In genomic region chr5:119015606-119016255, GRCm38 (mm10) we compare ENCODE assay signal across 16 mouse cellular contexts.
DNase-seq lines count a peak whose midpoint lies in the region; ATAC-seq lines count a peak whose summit lies in the region.
"Had no signal": no experiment of that assay in that cellular context is flagged by ENCODE, and none has a peak within 500 bp of the region (broad histone marks: within the 10 kb centered on the region; RNA-seq: fewer than 3 reads in every experiment).

No protein-coding gene starts in this region.

- no peak for DNase-seq in kidney, adult 11 months
- peak; percentile 97 for DNase-seq in retina, postnatal 1 day
- no peak for DNase-seq in cerebellum, adult 8-10 months
- DNase-seq in frontal cortex, postnatal 10 days (ENCODE audit: low spot score in 2 of 2) = no peak
- DNase-seq in cerebellum, adult 9-11 months = no peak
- DNase-seq: cerebellum, adult 18-20 months; gastrocnemius, postnatal 10 days; kidney, adult 2 months; layer of hippocampus, adult 9-11 months had no signal

- no peak overlapping the region for H3K9ac ChIP-seq in kidney, embryonic 14.5 days (ENCODE audit: low read depth, low read length)
- H3K9ac ChIP-seq in forebrain, embryonic 15.5 days (replicated peaks) = no peak overlapping the region
- no peak overlapping the region for H3K9ac ChIP-seq in limb, embryonic 13.5 days
- H3K9ac ChIP-seq: heart, embryonic 15.5 days; limb, embryonic 15.5 days; lung, embryonic 15.5 days had no signal

- no peaks in the 10 kb centered on the region for H3K4me1 ChIP-seq in kidney, embryonic 14.5 days (ENCODE audit: control insufficient read depth, insufficient read depth, low read length)
- H3K4me1 ChIP-seq in forebrain, embryonic 15.5 days = peaks cover 7% of the 10 kb centered on the region; the same call in 1 of the 2 replicates
- H3K4me1 ChIP-seq in limb, embryonic 13.5 days = peaks cover 11% of the 10 kb centered on the region
- H3K4me1 ChIP-seq: heart, embryonic 15.5 days; limb, embryonic 15.5 days; lung, embryonic 15.5 days had no signal

- no peaks in the 10 kb centered on the region for H3K36me3 ChIP-seq in kidney, embryonic 14.5 days (ENCODE audit: control insufficient read depth, insufficient read depth, low read length)
- H3K36me3 ChIP-seq in forebrain, embryonic 15.5 days = no peaks in the 10 kb centered on the region
- no peaks in the 10 kb centered on the region for H3K36me3 ChIP-seq in limb, embryonic 13.5 days
- H3K36me3 ChIP-seq: heart, embryonic 15.5 days; limb, embryonic 15.5 days; lung, embryonic 15.5 days had no signal

- H3K27me3 ChIP-seq in kidney, embryonic 14.5 days (ENCODE audit: control insufficient read depth, insufficient read depth, low read length) = no peaks in the 10 kb centered on the region
- H3K27me3 ChIP-seq in forebrain, embryonic 15.5 days = no peaks in the 10 kb centered on the region
- peaks cover 30% of the 10 kb centered on the region for H3K27me3 ChIP-seq in limb, embryonic 13.5 days
- H3K27me3 ChIP-seq: lung, embryonic 15.5 days had no signal

- peak; percentile 39; the same call in 1 of the 2 replicates for ATAC-seq in kidney, embryonic 14.5 days (ENCODE audit: low FRiP score, low TSS enrichment)
- ATAC-seq in forebrain, embryonic 15.5 days (replicated peaks) = peak; percentile 58; the same call in 1 of the 2 replicates
- peak; percentile 28; the same call in 1 of the 2 replicates for ATAC-seq in limb, embryonic 13.5 days (ENCODE audit: low FRiP score, low read depth)

- no peak overlapping the region for H3K4me2 ChIP-seq in kidney, embryonic 14.5 days (replicated peaks; ENCODE audit: low read depth, low read length)
- H3K4me2 ChIP-seq in forebrain, embryonic 15.5 days (replicated peaks) = no peak overlapping the region
- H3K4me2 ChIP-seq in limb, embryonic 13.5 days (replicated peaks) = 0 out of 2 replicates have a peak overlapping the region, but pooled peaks have one; percentile 19
- H3K4me2 ChIP-seq: heart, embryonic 15.5 days; limb, embryonic 15.5 days; lung, embryonic 15.5 days had no signal

- no peak overlapping the region for H3K27ac ChIP-seq in kidney, embryonic 14.5 days (ENCODE audit: low read depth, low read length)
- no peak overlapping the region for H3K27ac ChIP-seq in forebrain, embryonic 15.5 days (replicated peaks)
- no peak overlapping the region for H3K27ac ChIP-seq in limb, embryonic 13.5 days
- H3K27ac ChIP-seq: heart, embryonic 15.5 days; limb, embryonic 15.5 days; lung, embryonic 15.5 days had no signal

- H3K4me3 ChIP-seq in kidney, embryonic 14.5 days (ENCODE audit: low read length) = no peak overlapping the region
- H3K4me3 ChIP-seq in forebrain, embryonic 15.5 days = no peak overlapping the region
- no peak overlapping the region for H3K4me3 ChIP-seq in limb, embryonic 13.5 days
- H3K4me3 ChIP-seq: erythroblast, embryonic 14.5 days; heart, embryonic 15.5 days; limb, embryonic 15.5 days; lung, embryonic 15.5 days had no signal

- peaks cover 2% of the 10 kb centered on the region; the same call in 1 of the 2 replicates for H3K9me3 ChIP-seq in kidney, embryonic 14.5 days (ENCODE audit: control insufficient read depth, low read length)
- H3K9me3 ChIP-seq in forebrain, embryonic 15.5 days = no peaks in the 10 kb centered on the region
- H3K9me3 ChIP-seq in limb, embryonic 13.5 days = no peaks in the 10 kb centered on the region
- H3K9me3 ChIP-seq: heart, embryonic 15.5 days; limb, embryonic 15.5 days had no signal

- WGBS in kidney, embryonic 14.5 days = 16% methylated on average over 15 of the region's 15 CpGs
- 2% methylated on average over 15 of the region's 15 CpGs for WGBS in forebrain, embryonic 15.5 days
- WGBS in limb, embryonic 13.5 days = 8% methylated on average over 15 of the region's 15 CpGs
